Mouse (Mus musculus) E14TG2a.4 (cell line): ENCODE data around the gene Rexo1.
"Not testable (repeated sequence)": the region's sequence is repeated elsewhere in the genome, so short reads cannot be mapped to it uniquely, and the experiment has no call there.

Source experiments
- H3K27me3 ChIP-seq: 2 replicates; pipeline ENCODE4 v1.6.1; 2014; ENCODE audit warnings: low read length, control low read depth; ENCODE audit not compliant: insufficient read depth
- H3K36me3 ChIP-seq: 2 replicates; pipeline ENCODE4 v1.6.1; 2014; ENCODE audit warnings: low read length, control low read depth; ENCODE audit not compliant: insufficient read depth
- H3K4me1 ChIP-seq: replicated peaks from 2 replicates; pipeline ENCODE4 v1.6.1; 2014; ENCODE audit warnings: low read depth, low read length, control low read depth
- H3K4me3 ChIP-seq: replicated peaks from 2 replicates; pipeline ENCODE4 v1.5.1; 2014; ENCODE audit warnings: mild to moderate bottlenecking, low read length
- H3K9me3 ChIP-seq: 2 replicates; pipeline ENCODE4 v1.6.1; 2014; ENCODE audit warnings: low read length, control low read depth
- CTCF ChIP-seq: conservative IDR thresholded peaks from 2 replicates; pipeline ENCODE4 v1.5.1; 2014; ENCODE audit warnings: low read length
- NANOG ChIP-seq: IDR thresholded peaks from 2 replicates; pipeline ENCODE4 v1.6.1; 2014; ENCODE audit warnings: borderline replicate concordance, low read length, mixed read lengths
- POU5F1 ChIP-seq: IDR thresholded peaks from 2 replicates; pipeline ENCODE4 v1.6.1; 2014; ENCODE audit warnings: low read length, borderline replicate concordance

The Rexo1 gene

GRCm38 (mm10) chr10:80561116-80561944 is at the start of gene Rexo1:
Rexo1 (minus strand) TSS chr10:80561560.
- Histone ChIP-seq H3K4me3 (peak within 1 kb of the TSS; percentile 100), H3K9me3 (no peaks in the 10 kb centered on the region), H3K27me3 (no peaks in the 10 kb centered on the region), H3K36me3 (peaks cover 46% of the 10 kb centered on the region), H3K4me1 (peaks cover 75% of the 10 kb centered on the region)
- TF ChIP-seq NANOG: no peak
- TF ChIP-seq CTCF: peak; percentile 73
- TF ChIP-seq POU5F1: no peak

- peak; percentile 94 for TF ChIP-seq CTCF
- no peak for TF ChIP-seq NANOG
- no peaks in the 10 kb centered on the region for H3K9me3 ChIP-seq
- no peak overlapping the region for H3K4me3 ChIP-seq
- H3K36me3 ChIP-seq: peaks cover 96% of the 10 kb centered on the region
- H3K27me3 ChIP-seq: no peaks in the 10 kb centered on the region
- peaks cover 76% of the 10 kb centered on the region for H3K4me1 ChIP-seq
These were observed 49.7 kb upstream of the Rexo1 start for GRCm38 (mm10) chr10:80611024-80611423.

- peaks cover 76% of the 10 kb centered on the region for H3K4me1 ChIP-seq
- H3K4me3 ChIP-seq: no peak overlapping the region
- no peaks in the 10 kb centered on the region for H3K9me3 ChIP-seq
- H3K27me3 ChIP-seq: no peaks in the 10 kb centered on the region
- peaks cover 88% of the 10 kb centered on the region for H3K36me3 ChIP-seq
- TF ChIP-seq POU5F1 (no peak), NANOG (no peak), CTCF (no peak)
These were observed 48.9 kb upstream of the Rexo1 start for GRCm38 (mm10) chr10:80610116-80610785.

GRCm38 (mm10) chr10:80609269-80609924 is 48.0 kb upstream of the Rexo1 start:
- H3K4me3 ChIP-seq: 0 out of 2 replicates have a peak overlapping the region, but pooled peaks have one; percentile 20
- no peaks in the 10 kb centered on the region for H3K27me3 ChIP-seq
- no peaks in the 10 kb centered on the region for H3K9me3 ChIP-seq
- peaks cover 83% of the 10 kb centered on the region for H3K36me3 ChIP-seq
- TF ChIP-seq CTCF (no peak), POU5F1 (no peak), NANOG (no peak)
- H3K4me1 ChIP-seq: peaks cover 82% of the 10 kb centered on the region

GRCm38 (mm10) chr10:80608435-80608834 is 47.1 kb upstream of the Rexo1 start:
- H3K9me3 ChIP-seq: no peaks in the 10 kb centered on the region
- no peaks in the 10 kb centered on the region for H3K27me3 ChIP-seq
- peaks cover 82% of the 10 kb centered on the region for H3K36me3 ChIP-seq
- TF ChIP-seq POU5F1 (no peak), NANOG (no peak), CTCF (no peak)
- H3K4me3 ChIP-seq: peak overlapping the region; percentile 84; the same call in 1 of the 2 replicates
- H3K4me1 ChIP-seq: peaks cover 82% of the 10 kb centered on the region

- Histone ChIP-seq H3K9me3 (no peaks in the 10 kb centered on the region), H3K27me3 (no peaks in the 10 kb centered on the region), H3K4me3 (peak overlapping the region; percentile 84), H3K4me1 (peaks cover 86% of the 10 kb centered on the region), H3K36me3 (peaks cover 66% of the 10 kb centered on the region)
- TF ChIP-seq CTCF (no peak), POU5F1 (no peak), NANOG (no peak)
These were observed 45.5 kb upstream of the Rexo1 start for GRCm38 (mm10) chr10:80606737-80607350.

GRCm38 (mm10) chr10:80606306-80606705 is 44.9 kb upstream of the Rexo1 start:
- TF ChIP-seq CTCF (no peak), POU5F1 (no peak), NANOG (no peak)
- peaks cover 86% of the 10 kb centered on the region for H3K4me1 ChIP-seq
- peak overlapping the region; percentile 84 for H3K4me3 ChIP-seq

GRCm38 (mm10) chr10:80605721-80606120 is 44.4 kb upstream of the Rexo1 start, which contains the start of gene Gm49322:
Gm49322 (plus strand) TSS chr10:80606021.
- Histone ChIP-seq H3K4me1 (peaks cover 80% of the 10 kb centered on the region), H3K36me3 (peaks cover 55% of the 10 kb centered on the region), H3K4me3 (peak within 1 kb of the TSS; percentile 84)
- H3K9me3 ChIP-seq, H3K27me3 ChIP-seq: not testable (repeated sequence)

More at GRCm38 (mm10) chr10:80606306-80606705, 44.9 kb upstream of the Rexo1 start:
- peaks cover 60% of the 10 kb centered on the region for H3K36me3 ChIP-seq
- H3K9me3 ChIP-seq: no peaks in the 10 kb centered on the region
- no peaks in the 10 kb centered on the region for H3K27me3 ChIP-seq
